Mouse (Mus musculus) MEL (cell line): ENCODE results near the gene Alg1. TPM values are rescaled to one million over a fixed set of nuclear protein-coding genes. Genes with fewer than 3 reads are reported as not detected.
"Not testable (repeated sequence)": the region's sequence is repeated elsewhere in the genome, so short reads cannot be mapped to it uniquely, and the experiment has no call there.

Experiments used
- DNase-seq: peaks from one replicate; pipeline ENCODE4 v3.0.0; 2011; ENCODE audit warnings: low read depth, low spot score
- H3K27ac ChIP-seq: 2 replicates; pipeline ENCODE4 v1.5.1; 2012; ENCODE audit warnings: low read depth, mild to moderate bottlenecking, control low read depth, low read length, moderate library complexity; ENCODE audit not compliant: control insufficient read depth
- H3K27me3 ChIP-seq, 2 experiments: fragments of 150-350 bp in 1 of 2; sonication (generic) in 1 of 2; 2 replicates each; pipeline ENCODE4 v1.6.1; 2012; ENCODE audit warnings: low read length in 2 of 2, mild to moderate bottlenecking in 2 of 2, improper control_type of control experiment in 1 of 2, moderate library complexity in 1 of 2; ENCODE audit not compliant: insufficient read depth in 2 of 2, control insufficient read depth in 1 of 2
- H3K36me3 ChIP-seq, 2 experiments: 2 replicates each; pipeline ENCODE4 v1.6.1; 2012 to 2014; ENCODE audit warnings: low read length in 2 of 2, improper control_type of control experiment in 1 of 2, inconsistent platforms in 1 of 2, mild to moderate bottlenecking in 1 of 2; ENCODE audit not compliant: insufficient read depth in 2 of 2, control insufficient read depth in 1 of 2
- H3K4me1 ChIP-seq, 2 experiments: fragments of 150-350 bp in 1 of 2; sonication (generic) in 1 of 2; 2 replicates each; pipeline ENCODE4 v1.6.1; 2012; ENCODE audit warnings: low read length in 2 of 2, improper control_type of control experiment in 1 of 2, mild to moderate bottlenecking in 1 of 2; ENCODE audit not compliant: insufficient read depth in 2 of 2, control insufficient read depth in 1 of 2
- H3K4me3 ChIP-seq, 2 experiments: fragments of 150-350 bp in 1 of 2; sonication (generic) in 1 of 2; 2 replicates each; pipeline ENCODE4 v1.5.1; 2012; ENCODE audit warnings: low read depth in 2 of 2, low read length in 2 of 2, mild to moderate bottlenecking in 2 of 2, moderate library complexity in 2 of 2, control low read depth in 1 of 2, improper control_type of control experiment in 1 of 2; ENCODE audit not compliant: control insufficient read depth in 1 of 2, insufficient read depth in 1 of 2
- H3K79me2 ChIP-seq: 2 replicates; pipeline ENCODE4 v1.6.1; 2012; ENCODE audit warnings: mild to moderate bottlenecking, low read length, moderate library complexity; ENCODE audit not compliant: control insufficient read depth, poor library complexity, insufficient read depth
- H3K9ac ChIP-seq: 2 replicates; pipeline ENCODE4 v1.6.1; 2012; ENCODE audit warnings: low read depth, mild to moderate bottlenecking, control low read depth, low read length, moderate library complexity; ENCODE audit not compliant: control insufficient read depth, poor library complexity, severe bottlenecking
- H3K9me3 ChIP-seq: fragments of 150-350 bp; sonication (generic); replicated peaks from 2 replicates; pipeline ENCODE4 v1.6.1; 2012; ENCODE audit warnings: mild to moderate bottlenecking, low read length, improper control_type of control experiment, moderate library complexity; ENCODE audit not compliant: insufficient read depth
- GATA1 ChIP-seq: IDR thresholded peaks from 2 replicates; pipeline ENCODE4 v1.6.1; 2011; ENCODE audit warnings: low read depth, low read length, improper control_type of control experiment
- MAZ ChIP-seq: IDR thresholded peaks from 2 replicates; pipeline ENCODE4 v1.6.1; 2012; ENCODE audit warnings: low read depth, mild to moderate bottlenecking, inconsistent platforms, low read length, improper control_type of control experiment
- RCOR1 ChIP-seq: IDR thresholded peaks from 2 replicates; pipeline ENCODE4 v1.6.1; 2012; ENCODE audit warnings: low read depth, mild to moderate bottlenecking, inconsistent platforms, low read length, improper control_type of control experiment
- SMC3 ChIP-seq: IDR thresholded peaks from 2 replicates; pipeline ENCODE4 v1.6.1; 2011; ENCODE audit warnings: low read depth, low read length, improper control_type of control experiment
- ZC3H11A ChIP-seq: IDR thresholded peaks from 2 replicates; pipeline ENCODE4 v1.6.1; 2012; ENCODE audit warnings: low read depth, mild to moderate bottlenecking, inconsistent platforms, low read length, improper control_type of control experiment
- polyA plus RNA-seq, 2 experiments: library from polyadenylated mRNA; stranded (reverse) in 1 of 2; unstranded in 1 of 2; fragments of >175 nt in 1 of 2; fragments of >200 nt in 1 of 2; gene quantifications; 2 replicates each; pipeline versions ENCODE4 v1.2.1 to v1.2.4; 2012; ENCODE audit warnings: low replicate concordance in 2 of 2, low read depth in 1 of 2; ENCODE audit not compliant: insufficient read length in 2 of 2, insufficient read depth in 1 of 2, missing spikeins in 1 of 2
- total RNA-seq: library from RNA; depleted of rRNA; stranded (reverse); fragments of 300-350 nt; gene quantifications from 2 replicates; pipeline ENCODE4 v1.2.3, GENCODE M21; 2012

The Alg1 gene
- total and polyA plus RNA-seq, 3 experiments = 42.9 to 46.4 TPM; not detected in 1

- DNase-seq = no peak
- H3K4me3 ChIP-seq = no peak within 1 kb of the TSS
- H3K79me2 ChIP-seq = no peaks in the 10 kb centered on the region
- no peaks in the 10 kb centered on the region for H3K9me3 ChIP-seq
- TF ChIP-seq GATA1 = no peak
- H3K4me1 ChIP-seq = no peaks in the 10 kb centered on the region
- H3K9ac ChIP-seq = no peak within 1 kb of the TSS
- peaks cover 4% of the 10 kb centered on the region in 2 experiments; a peak in 2 of 4 replicates for H3K27me3 ChIP-seq
- no peak within 1 kb of the TSS for H3K27ac ChIP-seq
- H3K36me3 ChIP-seq = no peaks in the 10 kb centered on the region
These were observed 11.3 kb upstream of the Alg1 start, which contains the start of gene AU021092 for GRCm38 (mm10) chr16:5222140-5222539. TSS of gene AU021092 (minus strand) at chr16:5222299.

DNA sequence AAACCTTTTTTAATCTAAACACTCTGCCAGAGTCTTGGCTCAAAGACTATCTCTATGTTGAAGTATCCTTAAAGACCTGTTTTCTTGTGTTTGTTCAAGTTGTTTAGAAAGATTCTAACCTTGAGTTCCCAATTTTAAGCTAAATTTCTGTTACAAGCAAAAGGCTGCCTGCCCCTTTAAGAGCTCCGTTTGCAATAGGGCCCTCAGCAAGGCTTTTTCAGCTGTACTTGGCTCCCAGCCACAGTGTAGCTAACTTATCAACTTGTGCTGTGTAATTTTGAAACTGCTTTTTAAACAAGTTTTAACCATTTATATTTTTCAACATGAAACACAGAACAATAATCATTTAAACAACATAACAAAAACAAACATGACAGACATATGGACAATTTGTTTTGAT lies 6.9 kb upstream of the Alg1 start:
- H3K36me3 ChIP-seq, H3K79me2 ChIP-seq, H3K9me3 ChIP-seq, H3K27me3 ChIP-seq, H3K4me1 ChIP-seq, DNase-seq, H3K27ac ChIP-seq: not testable (repeated sequence)
- Histone ChIP-seq H3K4me3 (peak overlapping the region; percentile 18 to 26; a peak in 3 of 4 replicates), H3K9ac (peak overlapping the region; percentile 34; the same call in 1 of the 2 replicates)

DNA sequence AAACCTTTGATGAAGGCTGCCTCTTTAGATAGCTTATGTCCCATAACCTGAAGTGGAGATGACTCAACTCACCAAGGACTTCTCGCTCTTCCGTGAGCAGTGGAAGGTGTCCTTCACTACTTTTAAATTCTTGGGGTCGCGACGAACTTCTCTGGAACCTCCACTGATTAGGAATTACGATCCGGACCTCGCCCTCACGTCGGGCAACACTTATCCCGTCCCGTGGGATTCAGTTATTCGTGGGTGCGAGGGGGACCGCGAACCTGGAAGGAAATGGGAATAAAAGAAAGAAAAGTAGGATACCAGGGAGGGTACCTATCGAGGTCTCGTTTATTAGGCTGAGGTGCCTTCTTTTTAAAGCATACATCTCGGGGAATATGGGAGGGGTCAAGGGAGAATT lies 5.9 kb upstream of the Alg1 start:
- H3K9ac ChIP-seq, H3K79me2 ChIP-seq, H3K4me1 ChIP-seq, H3K36me3 ChIP-seq, H3K27me3 ChIP-seq, H3K4me3 ChIP-seq, H3K9me3 ChIP-seq, DNase-seq, H3K27ac ChIP-seq: not testable (repeated sequence)

DNA sequence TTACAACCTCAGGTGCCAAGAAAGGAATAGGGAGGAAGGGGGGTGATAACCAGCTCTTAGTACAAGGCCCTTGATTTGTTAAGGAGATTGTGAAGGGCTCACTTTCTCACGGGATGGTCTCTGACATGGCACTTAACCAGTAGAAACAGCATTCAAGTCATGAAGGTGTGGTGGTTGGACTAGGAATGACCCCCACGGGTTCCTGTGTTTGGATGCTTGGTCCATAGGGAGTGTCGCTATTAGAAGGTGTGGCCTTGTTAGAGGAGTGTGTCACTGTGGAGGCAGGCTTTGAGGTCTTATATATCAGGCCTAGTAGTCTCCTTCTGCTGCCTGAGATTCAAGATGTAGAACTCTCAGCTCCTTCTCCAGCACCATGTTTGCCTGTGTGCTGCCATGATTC lies 5.3 kb upstream of the Alg1 start:
- not testable (repeated sequence) for H3K4me1 ChIP-seq, DNase-seq, H3K9ac ChIP-seq, H3K36me3 ChIP-seq, H3K79me2 ChIP-seq, H3K9me3 ChIP-seq, H3K4me3 ChIP-seq, H3K27me3 ChIP-seq, H3K27ac ChIP-seq

DNA sequence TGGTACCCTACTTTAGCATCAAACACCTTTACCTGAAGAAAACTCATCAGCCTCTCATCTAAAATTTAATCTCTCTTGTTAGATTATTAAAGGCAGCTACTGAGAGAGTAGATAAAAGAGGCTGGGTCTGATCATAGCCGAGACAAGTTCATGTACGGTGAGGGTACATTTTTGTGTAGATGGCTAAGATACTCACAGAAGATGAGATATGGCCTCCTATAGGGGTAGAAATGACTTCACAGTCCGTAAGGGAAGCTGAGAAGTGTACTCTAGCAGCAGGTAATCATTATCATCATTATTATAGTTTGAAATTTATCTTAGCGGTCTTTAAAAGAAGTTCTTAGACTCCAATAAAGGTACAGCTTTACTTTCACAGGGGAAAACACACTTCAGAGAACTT lies 439 bp upstream of the Alg1 start:
- DNase-seq = no peak
- H3K4me3 ChIP-seq = peak overlapping the region in 1 of 2 experiments; percentile 43; a peak in 2 of 4 replicates

More for the DNA sequence above, 439 bp upstream of the Alg1 start:
- Histone ChIP-seq H3K27me3 (no peaks in the 10 kb centered on the region), H3K27ac (no peak overlapping the region), H3K36me3 (peaks cover 0 to 13% of the 10 kb centered on the region in 2 experiments; a peak in 2 of 4 replicates), H3K79me2 (peaks cover 7% of the 10 kb centered on the region), H3K9ac (peak overlapping the region; percentile 26; the same call in 1 of the 2 replicates), H3K4me1 (peaks cover 4 to 10% of the 10 kb centered on the region in 2 experiments), H3K9me3 (no peaks in the 10 kb centered on the region)
- TF ChIP-seq GATA1 (no peak), ZC3H11A (no peak), RCOR1 (no peak), MAZ (no peak), SMC3 (no peak)
